Mouse (Mus musculus) testis, adult 2 months (tissue): ENCODE results near the gene Chrne.

ENCODE experiments used
- CTCF ChIP-seq: fragments of 200-500 bp; IDR thresholded peaks from 2 replicates; pipeline ENCODE4 v1.5.1; 2012; ENCODE audit warnings: low read depth, mild to moderate bottlenecking, inconsistent platforms, low read length, moderate library complexity; ENCODE audit not compliant: control insufficient read depth, insufficient read depth, insufficient replicate concordance
- POLR2A ChIP-seq: fragments of 200-500 bp; IDR thresholded peaks from 2 replicates; pipeline ENCODE4 v1.6.1; 2012; ENCODE audit warnings: low read depth, mild to moderate bottlenecking, inconsistent platforms, low read length, moderate library complexity; ENCODE audit not compliant: control insufficient read depth

- TF ChIP-seq POLR2A (no peak), CTCF (no peak)
Observed at GRCm38 (mm10) chr11:70658521-70658920, 39.5 kb upstream of the Chrne start.
